Mouse (Mus musculus) right cerebral cortex, postnatal 14 days (tissue): ENCODE results near the gene Palb2.
"Not testable (repeated sequence)": the region's sequence is repeated elsewhere in the genome, so short reads cannot be mapped to it uniquely, and the experiment has no call there.

Experiments used
- DNase-seq: peaks from one replicate; pipeline ENCODE4 v3.0.0; 2022

The Palb2 gene

DNA sequence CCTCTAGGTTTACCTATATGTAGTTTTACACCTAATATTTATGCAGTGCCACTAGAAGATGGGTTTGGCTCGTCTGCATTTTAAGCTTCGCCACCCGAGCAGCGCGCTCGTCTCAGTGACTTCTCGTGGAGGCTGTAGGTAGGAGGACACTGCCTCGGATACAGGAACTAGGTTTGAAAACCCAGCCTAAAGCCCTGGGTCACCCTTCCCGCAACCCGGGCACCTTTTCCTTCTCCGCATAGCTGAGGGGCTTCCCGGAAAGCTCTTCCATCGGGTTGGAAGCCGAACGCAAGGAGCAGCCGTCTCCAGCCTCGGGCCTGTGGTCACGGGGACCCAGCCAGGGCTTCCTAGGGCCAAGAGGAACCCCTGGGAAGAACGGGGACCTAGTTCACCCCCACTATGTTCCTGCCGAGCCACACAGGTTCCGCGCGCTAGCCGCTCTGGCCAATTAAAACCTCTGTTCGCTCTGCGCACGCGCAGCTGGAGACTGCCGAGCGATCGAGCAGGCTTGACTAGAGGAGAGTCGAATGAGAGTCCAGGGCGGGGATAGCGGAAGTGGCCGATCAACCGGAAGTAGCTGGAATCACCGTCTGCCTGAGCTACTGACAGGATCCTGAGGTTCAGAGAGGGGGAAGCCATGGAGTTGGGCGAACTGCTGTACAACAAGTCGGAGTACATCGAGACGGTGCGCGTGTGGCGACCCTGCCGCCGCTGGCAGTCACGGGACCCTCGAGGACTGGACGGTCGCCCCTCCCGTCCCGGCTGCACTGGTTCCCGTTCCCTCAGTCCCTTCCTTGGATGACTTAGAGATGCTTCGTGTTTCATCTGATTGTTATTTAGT lies at the start of gene Palb2, which contains the start of gene Dctn5:
Palb2 (minus strand) TSS at position 489 of the 841 bp plus-strand sequence.
Dctn5 (plus strand) TSS at position 545 of the 841 bp plus-strand sequence.
- peak; percentile 98 for DNase-seq

DNA sequence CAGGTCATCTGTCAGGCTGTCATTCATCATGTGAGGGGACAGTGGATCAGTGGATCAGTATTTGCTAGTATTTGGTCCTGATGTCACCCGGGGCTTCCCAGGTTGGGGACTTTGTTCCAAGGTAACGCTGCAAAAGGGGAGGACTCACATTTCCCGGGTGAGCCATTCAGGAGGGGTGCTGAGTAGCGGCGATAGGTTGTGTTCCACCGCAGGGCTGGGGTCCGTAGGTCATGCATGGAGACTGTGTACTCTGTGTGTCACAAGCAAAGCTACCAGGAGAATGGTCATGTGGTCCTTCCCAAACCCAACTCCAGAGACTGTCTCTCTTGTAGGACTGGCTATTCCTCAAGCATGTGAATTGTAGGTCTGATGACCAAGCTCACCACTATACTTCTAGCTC lies 47.9 kb upstream of the Palb2 start:
- DNase-seq, result no peak

DNA sequence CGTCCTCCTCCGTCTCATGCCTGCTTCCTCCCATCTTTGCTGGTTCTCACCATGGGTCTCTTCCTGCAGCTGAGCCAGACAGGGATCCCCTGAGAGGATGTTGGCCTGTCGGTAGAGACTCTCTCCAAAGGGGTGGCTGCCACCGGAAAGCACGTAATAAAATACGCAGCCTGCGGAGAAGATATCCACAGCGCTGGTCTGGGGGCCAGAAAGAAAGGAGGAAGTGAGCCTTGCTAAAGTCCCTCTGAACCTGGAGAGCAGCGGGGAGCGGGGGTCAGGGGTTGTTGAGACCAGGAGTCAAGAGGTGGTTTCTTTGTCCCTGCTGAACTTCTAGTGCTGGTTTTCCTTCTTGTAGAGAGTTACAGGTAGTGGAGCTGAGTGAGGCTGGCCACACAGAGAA lies 38.8 kb upstream of the Palb2 start:
- DNase-seq, result no peak

DNA sequence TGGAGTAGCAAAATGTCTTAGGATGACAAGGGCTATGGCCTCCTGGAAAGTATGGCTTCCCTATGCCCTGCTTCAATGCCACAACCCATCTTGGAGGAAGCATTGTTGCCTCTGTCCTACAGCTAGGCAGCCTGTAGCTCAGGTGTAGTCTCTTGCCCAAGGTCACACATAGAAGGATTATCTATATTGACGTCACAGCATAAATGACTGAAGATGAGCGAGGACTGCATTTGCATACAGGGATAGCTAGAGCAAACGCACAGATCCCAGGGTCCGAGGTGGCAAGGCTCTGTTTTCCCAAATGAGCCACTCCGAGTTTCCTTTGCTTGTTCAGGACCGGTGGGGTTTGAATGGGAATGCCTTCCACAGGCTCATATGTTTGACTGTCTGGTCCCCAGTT lies 37.9 kb upstream of the Palb2 start:
- no peak for DNase-seq

DNA sequence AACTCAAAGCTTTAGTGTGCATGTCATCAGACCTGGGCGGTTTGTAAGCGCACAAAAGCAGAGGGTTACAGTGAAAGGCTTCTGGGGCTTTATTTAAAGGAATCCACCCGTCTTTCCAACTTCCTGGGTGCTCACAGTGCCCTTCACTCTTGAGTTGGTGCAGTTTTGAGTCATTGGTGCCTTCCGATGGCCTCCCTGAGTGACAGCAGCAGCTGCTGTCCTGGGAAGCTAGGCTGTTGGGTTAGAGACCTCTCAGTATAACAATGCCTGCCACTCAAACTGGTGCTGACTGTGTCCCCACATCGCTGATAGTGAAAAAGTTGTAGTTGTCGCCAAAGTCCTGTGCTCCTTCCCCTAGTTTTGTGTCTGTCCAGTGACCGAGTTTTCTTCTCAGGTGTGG lies 34.4 kb upstream of the Palb2 start:
- DNase-seq, result no peak

DNA sequence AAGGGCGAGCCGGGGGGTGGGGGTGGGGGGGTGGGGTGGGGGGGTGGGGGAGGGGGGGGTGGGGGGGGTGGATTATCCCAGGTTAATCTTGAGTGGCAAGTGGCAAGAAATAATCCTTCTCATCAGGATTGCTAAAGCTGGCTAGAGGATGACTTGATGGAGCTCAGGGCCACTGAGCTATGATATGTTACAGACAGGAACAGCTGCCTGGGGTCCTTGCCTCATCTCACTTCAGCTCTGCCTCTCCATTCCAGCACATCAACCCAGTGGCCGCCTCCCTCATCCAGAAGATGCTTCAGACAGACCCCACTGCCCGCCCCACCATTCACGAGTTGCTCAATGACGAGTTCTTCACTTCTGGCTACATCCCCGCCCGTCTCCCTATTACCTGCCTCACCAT lies 31.0 kb upstream of the Palb2 start:
- DNase-seq, result no peak

DNA sequence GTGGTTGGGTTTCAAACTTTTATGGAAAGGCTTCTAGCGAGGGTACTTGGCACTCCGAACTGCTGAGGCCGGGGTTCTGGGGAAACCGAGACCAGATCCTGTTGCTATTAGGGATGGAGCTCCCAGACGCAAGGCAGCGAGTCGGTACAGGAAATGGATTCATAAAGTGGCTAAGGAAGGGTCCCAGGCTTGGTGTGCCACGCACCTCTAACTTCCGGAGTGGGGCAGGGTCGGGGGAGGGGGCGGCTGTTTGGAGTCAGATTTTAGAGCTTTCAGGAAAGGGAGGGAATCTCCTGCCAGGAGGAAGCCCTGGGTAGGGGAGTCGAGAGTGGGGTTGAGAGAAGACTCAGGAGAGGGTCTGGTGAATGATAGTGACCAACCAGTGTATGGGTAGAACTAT lies 27.3 kb upstream of the Palb2 start:
- DNase-seq, result no peak

DNA sequence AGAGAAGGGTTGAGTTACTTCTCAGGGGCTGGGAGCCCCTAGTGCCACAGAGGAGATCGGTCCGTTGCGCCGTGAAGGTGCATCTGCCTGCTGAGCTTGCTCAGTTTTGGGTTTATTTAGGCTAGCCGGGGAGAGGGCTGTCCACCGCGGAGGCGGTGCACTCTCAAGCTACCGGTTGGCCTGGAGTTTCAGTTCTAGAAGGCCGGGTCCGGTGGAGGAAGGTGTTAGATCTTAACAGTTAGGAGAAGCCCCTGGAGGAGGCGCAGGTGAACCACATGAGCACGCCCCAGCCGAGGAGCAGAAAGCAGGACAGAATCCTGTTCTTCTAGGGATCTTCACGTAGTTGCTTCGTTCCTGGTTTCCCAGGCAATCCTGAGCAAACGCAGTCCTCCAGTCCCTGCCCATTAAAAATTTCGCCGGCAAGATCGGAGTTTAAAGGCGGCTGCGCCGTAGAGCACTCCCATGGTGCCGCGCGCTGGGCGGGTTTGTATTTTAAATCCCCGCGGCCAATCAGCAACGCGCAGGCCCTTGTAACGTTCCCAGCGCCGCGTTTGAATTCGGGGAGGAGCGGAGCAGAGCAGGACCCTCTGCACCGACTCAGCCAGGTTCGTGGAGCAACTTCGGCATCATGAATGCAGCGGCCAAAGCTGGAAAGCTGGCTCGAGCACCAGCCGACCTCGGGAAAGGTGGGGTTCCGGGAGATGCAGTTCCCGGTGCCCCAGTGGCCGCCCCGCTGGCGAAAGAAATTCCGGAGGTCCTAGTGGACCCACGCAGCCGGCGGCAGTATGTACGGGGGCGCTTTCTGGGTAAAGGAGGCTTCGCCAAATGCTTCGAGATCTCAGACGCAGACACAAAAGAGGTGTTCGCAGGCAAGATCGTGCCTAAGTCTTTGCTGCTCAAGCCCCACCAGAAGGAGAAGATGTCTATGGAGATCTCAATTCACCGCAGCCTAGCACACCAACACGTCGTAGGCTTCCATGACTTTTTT lies 26.4 kb upstream of the Palb2 start, which contains the start of gene Plk1:
Plk1 (plus strand) TSS at position 525 of the 988 bp plus-strand sequence.
- DNase-seq, result peak; percentile 86

DNA sequence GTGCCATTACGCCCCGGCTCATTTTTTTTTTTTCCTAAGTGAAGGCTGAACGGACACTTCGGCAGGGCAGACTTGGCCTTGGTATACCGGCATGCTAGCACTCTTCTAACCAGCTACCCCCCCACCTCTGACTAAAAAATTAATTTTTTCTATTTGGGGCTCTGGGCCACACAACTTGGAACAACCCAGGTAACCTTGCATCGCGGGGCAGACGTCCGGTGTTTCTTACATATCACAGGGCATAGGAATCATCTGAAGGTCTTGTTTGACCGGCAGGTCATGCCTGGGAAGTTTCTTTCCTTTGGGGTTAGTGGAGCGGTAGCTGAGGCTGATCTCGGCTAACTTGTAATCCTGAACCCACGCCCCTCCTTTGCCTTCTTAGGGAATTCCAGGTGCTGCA lies 25.7 kb upstream of the Palb2 start:
- no peak for DNase-seq

DNA sequence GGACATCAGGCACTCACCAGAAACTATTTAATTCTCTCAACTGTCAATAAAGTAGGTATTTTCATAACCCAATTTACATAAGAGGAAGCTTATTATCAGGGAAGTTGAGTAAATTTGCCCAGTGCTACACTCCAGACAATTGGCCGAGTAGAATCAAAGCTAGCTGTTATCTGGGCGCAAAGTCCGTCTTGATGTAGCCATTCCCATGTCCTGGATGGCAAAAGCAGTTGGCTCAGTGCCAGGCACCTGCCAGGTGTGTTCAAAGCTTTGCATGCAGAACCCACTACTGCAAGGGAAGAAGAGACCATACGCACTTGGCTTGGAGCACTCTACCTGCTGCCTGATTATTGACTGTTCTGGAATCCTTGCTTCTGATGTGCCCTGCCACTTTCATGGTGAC lies 19.7 kb upstream of the Palb2 start:
- DNase-seq, result no peak

DNA sequence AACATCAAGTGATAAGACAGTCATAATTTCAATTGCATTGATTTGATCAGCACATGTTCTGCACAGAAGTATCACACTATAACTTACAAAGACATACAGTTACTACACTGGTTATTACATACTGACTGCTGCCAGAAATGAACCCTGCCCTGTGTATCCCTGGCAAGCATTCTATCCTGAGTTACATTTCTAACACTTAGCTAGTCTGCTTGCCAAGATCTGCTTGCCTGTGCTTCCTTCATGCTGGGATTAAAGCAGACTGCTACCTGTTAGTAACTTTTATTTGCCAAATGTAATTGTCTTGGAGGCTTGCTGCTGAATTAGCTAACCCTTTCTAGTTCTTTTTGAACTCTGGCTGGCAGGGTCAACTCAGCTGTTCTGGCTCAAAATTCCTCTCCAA lies 8.2 kb upstream of the Palb2 start:
- no peak for DNase-seq

DNA sequence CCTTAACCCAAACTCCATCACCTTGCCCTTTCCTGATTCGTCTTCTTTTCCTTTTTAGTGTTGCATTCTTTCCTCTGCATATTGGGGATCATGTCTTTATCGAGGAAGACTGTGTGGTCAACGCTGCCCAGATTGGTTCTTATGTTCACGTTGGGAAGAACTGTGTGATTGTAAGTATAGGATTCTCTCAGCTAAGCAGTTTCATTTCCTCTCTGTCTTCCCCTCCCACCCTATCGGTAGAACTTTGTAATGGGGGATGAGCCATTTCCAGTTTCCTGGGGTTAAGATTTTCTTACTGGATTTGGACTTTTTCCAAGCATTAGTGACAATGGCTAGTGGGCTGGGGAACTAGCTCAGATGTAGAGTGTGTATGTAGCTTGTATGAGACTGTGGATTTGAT lies 5.4 kb upstream of the Palb2 start:
- DNase-seq, result no peak

DNA sequence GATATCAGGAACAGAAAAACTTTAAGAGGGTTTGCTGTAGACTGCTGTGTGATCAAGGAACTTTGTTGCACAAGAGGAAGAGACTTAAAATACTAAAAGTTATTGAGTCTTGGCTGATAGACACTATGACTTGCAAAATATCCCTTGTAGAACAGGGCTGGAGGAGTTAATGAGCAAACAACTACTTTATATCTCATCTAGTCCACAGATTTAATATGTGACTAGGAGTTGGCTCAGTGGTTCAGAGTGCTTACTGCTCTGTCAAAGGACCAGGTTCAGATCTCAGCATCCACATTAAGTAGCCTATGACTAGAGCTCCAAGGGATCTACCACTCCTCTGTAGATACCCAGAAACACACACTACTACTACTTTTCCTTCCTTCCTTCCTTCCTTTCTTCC lies 4.3 kb upstream of the Palb2 start:
- no peak for DNase-seq

DNA sequence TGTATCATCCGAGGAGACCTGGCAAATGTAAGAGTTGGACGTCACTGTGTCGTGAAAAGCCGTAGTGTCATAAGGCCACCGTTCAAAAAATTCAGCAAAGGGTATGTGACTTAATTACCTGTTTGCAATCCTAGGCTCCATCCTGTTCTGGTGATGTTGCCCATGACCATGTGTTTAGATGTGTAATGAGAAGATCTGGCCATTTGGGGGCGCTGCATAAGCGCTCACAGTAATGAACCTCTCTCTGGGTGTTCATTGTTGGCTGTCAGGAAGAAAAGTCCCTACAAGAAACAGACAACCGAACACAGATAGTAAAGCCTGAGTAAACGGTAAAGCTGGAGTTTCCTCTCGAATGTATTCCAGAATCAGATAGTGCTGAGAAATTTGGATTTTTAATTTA lies 2.3 kb upstream of the Palb2 start:
- no peak for DNase-seq

DNA sequence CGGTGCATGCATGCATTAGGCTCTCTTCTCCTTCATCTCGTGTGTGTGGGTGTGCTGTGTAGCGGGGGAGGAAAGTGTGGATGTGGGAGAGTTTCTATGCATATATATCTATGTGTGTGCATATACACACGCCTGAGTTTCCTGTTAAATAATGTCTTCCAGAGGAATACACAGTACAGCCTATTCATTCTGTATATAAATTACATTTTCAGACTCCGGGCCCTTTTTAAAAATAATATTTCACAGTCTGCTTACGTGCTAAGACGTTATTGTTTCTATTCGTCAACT lies 497 bp upstream of the Palb2 start:
- no peak for DNase-seq

DNA sequence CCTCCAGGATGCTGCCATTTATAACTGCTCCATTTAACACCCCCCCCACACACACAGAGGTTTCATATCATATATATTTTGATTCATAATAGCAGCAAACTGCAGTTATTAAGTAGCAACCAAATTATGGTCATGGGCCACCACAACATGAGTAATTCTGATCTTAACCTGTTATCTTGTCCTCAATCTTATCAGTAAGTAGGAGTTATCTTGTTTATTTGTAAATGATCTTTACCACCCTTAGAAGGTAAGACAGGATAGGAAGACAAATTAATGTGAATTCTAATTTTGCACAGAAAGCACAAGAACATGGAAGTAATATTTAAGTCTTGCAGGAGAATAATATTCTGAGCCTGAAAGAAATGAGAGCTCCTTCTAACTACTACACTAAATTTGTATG lies 951 bp downstream of the Palb2 start:
- DNase-seq, result no peak

DNA sequence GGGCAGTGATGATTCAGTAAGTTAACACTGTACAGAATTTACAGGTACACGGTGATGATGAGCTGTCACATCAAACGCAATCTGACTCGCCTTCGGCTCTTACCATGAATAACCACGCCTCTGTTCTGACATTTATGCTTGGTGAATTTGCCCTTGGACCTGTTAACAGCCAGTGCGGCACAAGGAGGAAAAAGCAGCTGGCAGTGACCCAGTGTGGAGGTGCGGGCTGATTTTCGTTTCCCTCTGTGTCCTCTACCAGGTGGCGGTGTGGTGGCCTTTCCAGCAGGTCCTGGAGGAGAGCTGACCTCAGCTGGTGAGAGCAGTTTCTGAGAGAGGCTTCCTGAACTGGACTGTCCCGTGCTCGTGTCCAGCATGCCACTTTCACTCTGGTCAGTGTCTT lies 5.8 kb downstream of the Palb2 start:
- DNase-seq, result no peak

DNA sequence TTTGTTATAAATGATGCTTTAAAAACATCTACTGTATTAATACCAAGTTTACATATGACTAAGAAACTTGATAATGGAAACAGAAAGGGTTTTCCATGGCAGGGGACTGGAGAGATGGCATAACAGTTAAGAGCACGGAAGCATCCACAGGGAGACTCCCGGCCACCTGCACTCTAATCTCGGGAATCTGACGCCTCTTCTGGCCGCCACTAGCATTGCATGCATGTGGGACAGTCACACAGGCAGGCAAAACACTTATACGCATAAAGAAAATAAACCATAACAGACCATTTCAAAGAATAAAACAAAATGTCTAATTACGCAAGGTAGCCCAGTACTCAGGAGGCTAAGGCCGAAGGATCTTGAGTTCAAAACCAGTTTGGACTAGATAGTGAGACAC lies 7.1 kb downstream of the Palb2 start:
- no peak for DNase-seq

DNA sequence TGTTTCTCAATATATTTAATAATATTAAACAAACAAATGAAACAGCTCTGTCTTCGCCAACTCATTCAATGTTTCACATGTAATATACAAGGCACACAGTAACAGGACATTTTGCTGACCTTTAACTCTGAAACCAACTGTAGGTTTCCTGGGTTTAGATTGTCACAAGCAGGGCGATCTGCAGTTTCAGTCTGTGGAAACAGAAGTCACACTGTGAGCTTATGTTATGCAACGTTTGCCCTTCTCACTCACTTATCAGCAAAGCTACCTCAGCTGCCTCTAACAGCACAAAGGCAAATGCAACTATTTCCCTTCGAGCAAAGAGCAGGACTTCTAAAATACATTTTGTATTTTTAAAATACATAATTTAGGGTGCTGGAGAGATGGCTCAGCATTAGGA lies 9.3 kb downstream of the Palb2 start:
- no peak for DNase-seq

DNA sequence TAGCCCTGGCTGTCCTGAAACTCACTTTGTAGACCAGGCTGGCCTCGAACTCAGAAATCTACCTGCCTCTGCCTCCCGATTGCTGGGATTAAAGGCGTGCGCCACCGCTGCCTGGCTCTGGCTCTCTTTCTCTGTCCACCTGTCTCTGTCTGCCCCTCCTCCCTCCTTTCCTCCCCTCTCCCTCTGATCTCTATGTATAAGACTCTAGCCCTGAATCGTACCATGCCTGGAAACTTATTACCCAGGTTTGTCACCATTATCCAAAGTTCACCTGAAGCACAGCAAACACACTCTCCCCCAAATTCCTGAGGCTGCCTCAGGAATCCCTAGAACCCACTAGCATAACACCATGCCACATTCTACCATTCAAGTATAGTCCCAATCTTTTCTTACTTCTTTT lies 24.6 kb downstream of the Palb2 start:
- DNase-seq, result no peak

DNA sequence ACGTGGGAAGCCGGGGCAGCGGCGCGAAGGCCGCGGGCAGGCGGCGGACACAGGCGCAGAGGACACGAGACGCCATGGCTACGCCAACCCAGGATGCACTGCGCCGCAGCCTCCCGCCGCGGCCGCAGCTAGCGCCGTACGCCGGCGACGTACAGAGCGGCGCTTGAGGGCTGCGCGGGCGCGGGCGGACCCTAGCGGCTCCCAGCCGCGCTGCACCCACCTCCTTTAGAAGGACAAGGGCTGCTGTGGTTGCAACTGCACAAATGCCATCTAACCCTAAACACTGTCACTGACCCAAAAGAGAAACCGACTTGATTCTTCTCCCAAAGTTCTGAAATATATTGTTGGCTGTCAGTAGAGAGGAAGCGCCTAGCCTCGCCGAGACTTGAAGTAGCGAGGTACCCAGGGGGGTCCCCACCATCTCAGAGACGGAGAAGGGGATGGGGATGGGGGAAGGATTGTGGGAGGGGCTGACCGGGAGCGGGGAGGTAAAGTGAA lies 31.0 kb downstream of the Palb2 start, which contains the start of gene Ndufab1:
Ndufab1 (minus strand) TSS at position 140 of the 498 bp plus-strand sequence.
- peak; percentile 86 for DNase-seq

DNA sequence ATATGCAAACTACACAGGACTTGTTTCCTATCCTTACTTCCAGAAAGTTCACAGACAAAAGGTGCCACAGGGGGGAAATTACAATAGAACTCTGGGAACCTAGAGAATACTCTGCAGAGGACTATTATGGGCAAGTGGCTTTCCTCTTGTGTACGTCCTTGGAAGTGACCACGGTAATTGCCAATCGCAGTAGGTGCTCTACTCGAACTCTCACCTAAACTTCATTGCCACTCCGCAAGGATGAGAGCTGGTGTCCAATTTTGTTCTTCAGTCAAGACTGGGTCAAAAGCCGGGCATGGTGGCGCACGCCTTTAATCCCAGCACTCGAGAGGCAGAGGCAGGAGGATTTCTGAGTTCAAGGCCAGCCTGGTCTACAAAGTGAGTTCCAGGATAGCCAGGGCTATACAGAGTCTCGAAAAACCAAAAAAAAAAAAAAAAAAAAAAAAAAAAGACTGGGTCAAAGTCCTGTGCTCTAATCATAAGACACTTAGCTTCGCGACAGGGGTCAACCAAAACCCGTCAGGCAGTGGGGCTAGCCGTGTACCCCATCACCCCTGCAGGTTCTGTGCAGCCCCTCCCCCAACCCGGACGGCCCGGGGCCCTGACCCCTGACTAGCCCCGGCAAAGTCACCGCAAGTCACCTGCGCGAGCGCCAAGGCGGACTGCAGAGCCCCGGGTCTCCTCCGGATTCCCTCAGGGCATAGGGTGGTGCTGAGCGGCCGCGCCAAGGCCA lies 31.6 kb downstream of the Palb2 start:
- DNase-seq, result not testable (repeated sequence)

DNA sequence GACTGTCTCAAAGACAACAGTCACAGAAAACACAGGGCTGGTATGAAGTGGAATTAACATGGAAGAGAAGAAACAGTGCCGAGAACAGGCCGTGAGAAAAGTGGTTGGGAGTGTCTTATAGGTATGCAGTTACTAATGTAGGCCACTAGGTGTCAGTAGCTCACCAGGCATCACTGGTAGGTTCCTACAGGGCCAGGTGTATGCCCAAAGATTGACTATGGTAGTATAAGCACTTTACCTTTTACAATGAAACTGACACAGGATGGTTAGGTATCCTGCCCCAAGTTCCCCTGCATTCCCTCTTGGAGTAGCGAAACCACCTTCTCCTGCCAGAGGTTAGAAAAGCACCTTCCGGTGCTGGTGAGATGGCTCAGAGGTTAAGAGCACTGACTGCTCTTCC lies 33.6 kb downstream of the Palb2 start:
- no peak for DNase-seq
